Comparison of ENCODE assay signal across 9 mouse cellular contexts in the genomic region with DNA sequence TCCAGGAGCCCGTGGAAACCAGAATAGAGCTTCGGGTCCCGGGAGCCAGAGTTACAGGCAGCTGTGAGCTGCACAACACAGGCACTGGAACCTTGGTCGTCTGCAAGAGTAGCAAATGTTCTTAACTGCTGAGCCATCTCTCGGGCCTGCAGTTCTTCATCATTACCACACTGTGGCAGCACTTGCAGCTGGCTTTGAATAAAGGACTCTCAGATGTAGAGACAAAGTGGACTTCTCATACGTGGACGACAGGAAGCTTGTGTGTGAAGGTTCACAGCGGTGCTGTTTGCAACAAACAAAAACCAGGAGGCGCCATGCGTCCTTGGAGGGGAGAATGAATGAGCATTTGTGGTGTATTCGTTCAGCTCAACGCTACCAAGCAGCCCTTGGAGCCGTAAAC. TPM values are rescaled to one million over a fixed set of nuclear protein-coding genes. Genes with fewer than 3 reads are reported as not detected.
DNase-seq lines count a peak whose midpoint lies in the region; ATAC-seq lines count a peak whose summit lies in the region.
"Had no signal": no experiment of that assay in that cellular context is flagged by ENCODE, and none has a peak within 500 bp of the region (broad histone marks: within the 10 kb centered on the region; RNA-seq: fewer than 3 reads in every experiment).

No protein-coding gene starts in this region.

- H3K36me3 ChIP-seq in forebrain, embryonic 11.5 days (ENCODE audit: control insufficient read depth, insufficient read depth, low read length), result no peaks in the 10 kb centered on the region
- H3K36me3 ChIP-seq in forebrain, embryonic 12.5 days (replicated peaks), result no peaks in the 10 kb centered on the region

- WGBS in forebrain, embryonic 11.5 days, result 40% methylated on average over 13 of the region's 13 CpGs
- whole genome bisulfite sequencing in forebrain, embryonic 12.5 days, result 37% methylated on average over 13 of the region's 13 CpGs

- H3K4me2 ChIP-seq in forebrain, embryonic 11.5 days (ENCODE audit: low read depth, low read length, severe bottlenecking), result no peak overlapping the region
- no peak overlapping the region for H3K4me2 ChIP-seq in forebrain, embryonic 12.5 days

- no peak for ATAC-seq in forebrain, embryonic 11.5 days (replicated peaks; ENCODE audit: low FRiP score)
- no peak for ATAC-seq in forebrain, embryonic 12.5 days (ENCODE audit: low FRiP score)

- no peaks in the 10 kb centered on the region; the same call in 1 of the 2 replicates for H3K27me3 ChIP-seq in forebrain, embryonic 11.5 days (ENCODE audit: control insufficient read depth, insufficient read depth, low read length)
- peaks cover 26% of the 10 kb centered on the region for H3K27me3 ChIP-seq in forebrain, embryonic 12.5 days

- H3K9me3 ChIP-seq in forebrain, embryonic 11.5 days (ENCODE audit: control insufficient read depth, low read length), result no peaks in the 10 kb centered on the region
- no peaks in the 10 kb centered on the region for H3K9me3 ChIP-seq in forebrain, embryonic 12.5 days

- no peak overlapping the region for H3K4me3 ChIP-seq in forebrain, embryonic 11.5 days (ENCODE audit: low read depth, low read length)
- H3K4me3 ChIP-seq in forebrain, embryonic 12.5 days (replicated peaks), result no peak overlapping the region

- H3K9ac ChIP-seq in forebrain, embryonic 11.5 days (ENCODE audit: low read length), result no peak overlapping the region
- no peak overlapping the region for H3K9ac ChIP-seq in forebrain, embryonic 12.5 days

- DNase-seq in forebrain, embryonic 11.5 days (ENCODE audit: low spot score), result peak; percentile 72
- DNase-seq in 3134 (ENCODE audit: extremely low read depth, insufficient read length, low spot score) (peak; percentile 49), adipocyte (ENCODE audit: low spot score) (peak; percentile 70)
- peak; percentile 76 for DNase-seq in embryo, embryonic 11 days
- peak; percentile 53 for DNase-seq in kidney, postnatal 14 days
- DNase-seq in lung, postnatal 10 days, result peak; percentile 60
- peak; percentile 33 for DNase-seq in skeletal muscle tissue, adult 2 months (ENCODE audit: low read depth, low spot score)

- no peak overlapping the region for H3K27ac ChIP-seq in forebrain, embryonic 11.5 days (ENCODE audit: low read depth, low read length)
- H3K27ac ChIP-seq in forebrain, embryonic 12.5 days, result no peak overlapping the region

- H3K4me1 ChIP-seq in forebrain, embryonic 11.5 days (replicated peaks; ENCODE audit: control insufficient read depth, insufficient read depth, low read length), result 0 out of 2 replicates have a peak, but pooled peaks cover 5% of the 10 kb centered on the region
- H3K4me1 ChIP-seq in forebrain, embryonic 12.5 days, result peaks cover 21% of the 10 kb centered on the region

RNA-seq across cellular contexts. Expression of a gene that starts 10.3 kb away (rescaled TPM):
- 0.83 and 0.98 TPM in 2 replicates for polyA plus RNA-seq in forebrain, embryonic 11.5 days (2014; fragmentation: Nextera tagmentation; extraction: Ambion mirVana)
- polyA plus RNA-seq in forebrain, embryonic 12.5 days (2016; fragmentation: Nextera tagmentation; extraction: Ambion mirVana), result 0.80 and 1.2 TPM in 2 replicates

RNA-seq across cellular contexts. Expression of a gene that starts 18.9 kb away (rescaled TPM):
- not detected in 2 replicates for polyA plus RNA-seq in forebrain, embryonic 11.5 days (2014; fragmentation: Nextera tagmentation; extraction: Ambion mirVana)
- not detected in 2 replicates for polyA plus RNA-seq in forebrain, embryonic 12.5 days (2016; fragmentation: Nextera tagmentation; extraction: Ambion mirVana)

RNA-seq across cellular contexts. Expression of a gene that starts 32.7 kb away (rescaled TPM):
- not detected in 2 replicates for polyA plus RNA-seq in forebrain, embryonic 11.5 days (2014; fragmentation: Nextera tagmentation; extraction: Ambion mirVana)
- polyA plus RNA-seq in forebrain, embryonic 12.5 days (2016; fragmentation: Nextera tagmentation; extraction: Ambion mirVana), result not detected in 2 replicates
- polyA plus RNA-seq: liver, embryonic 16.5 days had no signal

RNA-seq across cellular contexts. Expression of a gene that starts 43.3 kb away (rescaled TPM):
- polyA plus RNA-seq in forebrain, embryonic 11.5 days (2014; fragmentation: Nextera tagmentation; extraction: Ambion mirVana), result not detected in 2 replicates
- not detected in 2 replicates for polyA plus RNA-seq in forebrain, embryonic 12.5 days (2016; fragmentation: Nextera tagmentation; extraction: Ambion mirVana)
- polyA plus RNA-seq: liver, embryonic 16.5 days had no signal

RNA-seq across cellular contexts. Expression of a gene that starts 52.9 kb away (rescaled TPM):
- not detected in 2 replicates for polyA plus RNA-seq in forebrain, embryonic 11.5 days (2014; fragmentation: Nextera tagmentation; extraction: Ambion mirVana)
- 0.19 TPM in 1 of 2 replicates, not detected in the other for polyA plus RNA-seq in forebrain, embryonic 12.5 days (2016; fragmentation: Nextera tagmentation; extraction: Ambion mirVana)
